Mouse (Mus musculus) midbrain, embryonic 16.5 days (tissue): ENCODE results near the gene Art3. TPM values are rescaled to one million over a fixed set of nuclear protein-coding genes. Genes with fewer than 3 reads are reported as not detected.

Experiments
- ATAC-seq: fragments of 200-750 bp; cut with Nextera tagmentation; 2 replicates; pipeline ENCODE4 v1.8.0; 2017; ENCODE audit warnings: moderate TSS enrichment
- H3K27ac ChIP-seq: fragments of 300-500 bp; sonication (generic); 2 replicates; pipeline ENCODE4 v1.5.1; 2014; ENCODE audit warnings: mild to moderate bottlenecking, low read length, mixed read lengths
- H3K27me3 ChIP-seq: fragments of 300-500 bp; sonication (generic); 2 replicates; pipeline ENCODE4 v1.6.1; 2014; ENCODE audit warnings: low read depth, low read length, mixed read lengths; ENCODE audit not compliant: control insufficient read depth, insufficient read depth
- H3K36me3 ChIP-seq: fragments of 300-500 bp; sonication (generic); 2 replicates; pipeline ENCODE4 v1.6.1; 2014; ENCODE audit warnings: mild to moderate bottlenecking, low read length, moderate library complexity, mixed read lengths; ENCODE audit not compliant: control insufficient read depth, insufficient read depth
- H3K4me1 ChIP-seq: fragments of 300-500 bp; sonication (generic); 2 replicates; pipeline ENCODE4 v1.6.1; 2014; ENCODE audit warnings: mild to moderate bottlenecking, low read length, mixed read lengths; ENCODE audit not compliant: control insufficient read depth, insufficient read depth
- H3K4me2 ChIP-seq: fragments of 300-500 bp; sonication (generic); 2 replicates; pipeline ENCODE4 v1.6.1; 2014; ENCODE audit warnings: mild to moderate bottlenecking, low read length, mixed read lengths
- H3K4me3 ChIP-seq: fragments of 300-500 bp; sonication (generic); 2 replicates; pipeline ENCODE4 v1.5.1; 2014; ENCODE audit warnings: low read depth, mild to moderate bottlenecking, low read length, moderate library complexity, mixed read lengths
- H3K9ac ChIP-seq: fragments of 300-500 bp; sonication (generic); 2 replicates; pipeline ENCODE4 v1.6.1; 2014; ENCODE audit warnings: low read depth, low read length, mixed read lengths
- H3K9me3 ChIP-seq: fragments of 300-500 bp; sonication (generic); replicated peaks from 2 replicates; pipeline ENCODE4 v1.6.1; 2014; ENCODE audit warnings: mild to moderate bottlenecking, low read length, mixed read lengths; ENCODE audit not compliant: control insufficient read depth, poor library complexity, severe bottlenecking
- WGBS: fragments of 180-500 bp; shearing (Covaris S2); extraction: QIAGEN DNeasy Blood & Tissue Kit; methylation state at CpG from one replicate; pipeline ENCODE4 v1.1.7; 2014; 5-methylcytosine and 5-hydroxymethylcytosine counted together
- microRNA-seq: library from miRNA; unstranded; fragments of <30 nt; microRNA quantifications from one replicate; pipeline ENCODE4, GENCODE M21; 2017
- polyA plus RNA-seq: library from polyadenylated mRNA; unstranded; fragments of >200 nt; fragmentation: Nextera tagmentation; extraction: Ambion mirVana; gene quantifications from 2 replicates; pipeline ENCODE4 v1.2.1, GENCODE M21; 2015

Gene Art3
- polyA plus RNA-seq, 1 experiment from 2014 or later, result 4.3 TPM

- H3K36me3 ChIP-seq, result peaks cover 3% of the 10 kb centered on the region; the same call in 1 of the 2 replicates
- H3K4me3 ChIP-seq, result no peak overlapping the region
- no peaks in the 10 kb centered on the region for H3K9me3 ChIP-seq
- 18% methylated on average over 5 of the region's 5 CpGs for WGBS
- no peak for ATAC-seq
- no peak overlapping the region for H3K4me2 ChIP-seq
- H3K4me1 ChIP-seq, result no peaks in the 10 kb centered on the region
- H3K27ac ChIP-seq, result no peak overlapping the region
- H3K9ac ChIP-seq, result no peak overlapping the region
- no peaks in the 10 kb centered on the region for H3K27me3 ChIP-seq
Measured at GRCm38 (mm10) chr5:92461321-92461720, 129.7 kb downstream of the Art3 start.

Small RNAs within 50 kb of the gene (microRNA-seq; reads per million reads assigned to microRNA genes)
- not detected for gene Mir6415

Other genes with a start within 250 kb of the Art3 start
- 376 and 385 TPM in 2 replicates for gene G3bp2, start 248.1 kb upstream of the Art3 start, polyA plus RNA-seq
- gene Uso1, start 193.9 kb upstream of the Art3 start, polyA plus RNA-seq, result 38.4 and 46.0 TPM in 2 replicates
- gene U90926, start 116.4 kb upstream of the Art3 start, polyA plus RNA-seq, result not detected in 2 replicates
- gene Ppef2, start 75.5 kb upstream of the Art3 start, polyA plus RNA-seq, result 0.61 and 0.84 TPM in 2 replicates
- gene Naaa, start 53.7 kb upstream of the Art3 start, polyA plus RNA-seq, result 13.7 and 22.1 TPM in 2 replicates
- 29.1 and 32.5 TPM in 2 replicates for gene Sdad1, start 21.3 kb upstream of the Art3 start, polyA plus RNA-seq
- not detected in 2 replicates for gene Cxcl9, start 3.7 kb upstream of the Art3 start, polyA plus RNA-seq
- 0.16 and 0.32 TPM in 2 replicates for gene Cxcl10, start 17.1 kb downstream of the Art3 start, polyA plus RNA-seq
- 57.8 and 62.0 TPM in 2 replicates for gene Nup54, start 103.4 kb downstream of the Art3 start, polyA plus RNA-seq
- 26.7 and 27.8 TPM in 2 replicates for gene Scarb2, start 175.0 kb downstream of the Art3 start, polyA plus RNA-seq
- gene Fam47e, start 223.2 kb downstream of the Art3 start, polyA plus RNA-seq, result 1.3 and 2.1 TPM in 2 replicates